Mouse (Mus musculus) stomach, postnatal 0 days (tissue): ENCODE measurements around the gene Lingo2. TPM values are rescaled to one million over a fixed set of nuclear protein-coding genes. Genes with fewer than 3 reads are reported as not detected.

Experiments used
- ATAC-seq: fragments of 200-750 bp; cut with Nextera tagmentation; 2 replicates; pipeline ENCODE4 v1.8.0; 2017; ENCODE audit not compliant: low FRiP score, low TSS enrichment
- DNase-seq: peaks from one replicate; pipeline ENCODE4 v3.0.0-alpha.2; 2016; ENCODE audit warnings: low spot score
- H3K27ac ChIP-seq: fragments of 300-500 bp; sonication (generic); replicated peaks from 2 replicates; pipeline ENCODE4 v1.5.1; 2014; ENCODE audit warnings: mild to moderate bottlenecking, control low read depth
- H3K27me3 ChIP-seq: fragments of 300-500 bp; sonication (generic); 2 replicates; pipeline ENCODE4 v1.6.1; 2014; ENCODE audit warnings: low read length; ENCODE audit not compliant: control insufficient read depth, insufficient read depth
- H3K36me3 ChIP-seq: fragments of 300-500 bp; sonication (generic); 2 replicates; pipeline ENCODE4 v1.6.1; 2014; ENCODE audit warnings: low read length, mixed read lengths; ENCODE audit not compliant: control insufficient read depth, insufficient read depth
- H3K4me1 ChIP-seq: fragments of 300-500 bp; sonication (generic); replicated peaks from 2 replicates; pipeline ENCODE4 v1.6.1; 2014; ENCODE audit warnings: antibody characterized with exemption; ENCODE audit not compliant: control insufficient read depth, insufficient read depth
- H3K4me2 ChIP-seq: fragments of 300-500 bp; sonication (generic); replicated peaks from 2 replicates; pipeline ENCODE4 v1.6.1; 2014; ENCODE audit warnings: low read depth, mild to moderate bottlenecking, control low read depth, moderate library complexity
- H3K4me3 ChIP-seq: fragments of 300-500 bp; sonication (generic); 2 replicates; pipeline ENCODE4 v1.5.1; 2014; ENCODE audit warnings: low read depth, low read length, control low read depth
- H3K9ac ChIP-seq: fragments of 300-500 bp; sonication (generic); 2 replicates; pipeline ENCODE4 v1.6.1; 2014; ENCODE audit warnings: mild to moderate bottlenecking, low read length, control low read depth, mixed read lengths
- H3K9me3 ChIP-seq: fragments of 300-500 bp; sonication (generic); 2 replicates; pipeline ENCODE4 v1.6.1; 2016; ENCODE audit warnings: low read length; ENCODE audit not compliant: control insufficient read depth
- CTCF ChIP-seq: IDR thresholded peaks from 2 replicates; pipeline ENCODE4 v1.5.1; 2016; ENCODE audit warnings: antibody characterized with exemption, low read depth, mild to moderate bottlenecking, moderate library complexity
- EP300 ChIP-seq: optimal IDR thresholded peaks from 2 replicates; pipeline ENCODE3; 2016; ENCODE audit warnings: antibody characterized with exemption
- whole genome bisulfite sequencing: fragments of 180-500 bp; shearing (Covaris S2); extraction: QIAGEN DNeasy Blood & Tissue Kit; methylation state at CpG from one replicate; pipeline ENCODE4 v1.1.7; 2014; 5-methylcytosine and 5-hydroxymethylcytosine counted together
- polyA plus RNA-seq: library from polyadenylated mRNA; unstranded; fragments of >200 nt; fragmentation: Nextera tagmentation; extraction: Ambion mirVana; gene quantifications from 2 replicates; pipeline ENCODE4 v1.2.1, GENCODE M21; 2015

Lingo2 gene
- polyA plus RNA-seq, 1 experiment from 2014 or later, result 0.50 TPM

GRCm38 (mm10) chr4:35823322-35823870, 1128.2 kb downstream of the Lingo2 start:
- ATAC-seq (no peak), DNase-seq (no peak)
- no peaks in the 10 kb centered on the region for H3K4me1 ChIP-seq
- H3K27ac ChIP-seq, result no peak overlapping the region
- H3K27me3 ChIP-seq, result no peaks in the 10 kb centered on the region
- H3K4me3 ChIP-seq, result no peak overlapping the region
- H3K9ac ChIP-seq, result no peak overlapping the region
- H3K9me3 ChIP-seq, result no peaks in the 10 kb centered on the region
- no peak overlapping the region for H3K4me2 ChIP-seq
- H3K36me3 ChIP-seq, result no peaks in the 10 kb centered on the region
- no peak for TF ChIP-seq EP300
- 89% methylated on average over 7 of the region's 7 CpGs for WGBS

- ATAC-seq (no peak), DNase-seq (no peak)
- Histone ChIP-seq H3K36me3 (no peaks in the 10 kb centered on the region), H3K27ac (no peak overlapping the region), H3K27me3 (no peaks in the 10 kb centered on the region), H3K4me3 (no peak overlapping the region), H3K9me3 (no peaks in the 10 kb centered on the region), H3K4me2 (no peak overlapping the region), H3K9ac (no peak overlapping the region), H3K4me1 (no peaks in the 10 kb centered on the region)
- no peak for TF ChIP-seq CTCF
- TF ChIP-seq EP300, result no peak
- 94% methylated on average over 1 of the region's 1 CpGs for WGBS
These were observed 1130.8 kb downstream of the Lingo2 start for GRCm38 (mm10) chr4:35820701-35821100.

- H3K4me1 ChIP-seq, result no peaks in the 10 kb centered on the region
- 85% methylated on average over 1 of the region's 1 CpGs for WGBS
- TF ChIP-seq EP300 (no peak), CTCF (no peak)
- no peak overlapping the region for H3K9ac ChIP-seq
- H3K9me3 ChIP-seq, result no peaks in the 10 kb centered on the region
- no peak overlapping the region for H3K4me2 ChIP-seq
- H3K27ac ChIP-seq, result no peak overlapping the region
- ATAC-seq (no peak), DNase-seq (no peak)
- no peak overlapping the region for H3K4me3 ChIP-seq
- no peaks in the 10 kb centered on the region for H3K27me3 ChIP-seq
- no peaks in the 10 kb centered on the region for H3K36me3 ChIP-seq
These were observed 1136.8 kb downstream of the Lingo2 start for GRCm38 (mm10) chr4:35814698-35815097.

GRCm38 (mm10) chr4:35807497-35808210, 1143.9 kb downstream of the Lingo2 start:
- Histone ChIP-seq H3K4me2 (no peak overlapping the region), H3K36me3 (no peaks in the 10 kb centered on the region), H3K4me1 (no peaks in the 10 kb centered on the region), H3K9ac (no peak overlapping the region), H3K9me3 (no peaks in the 10 kb centered on the region), H3K27me3 (no peaks in the 10 kb centered on the region), H3K27ac (no peak overlapping the region), H3K4me3 (no peak overlapping the region)
- ATAC-seq, result no peak
- 63% methylated on average over 6 of the region's 6 CpGs for WGBS
- no peak for DNase-seq
- TF ChIP-seq CTCF, result no peak
- TF ChIP-seq EP300, result no peak

- DNase-seq (no peak), ATAC-seq (no peak)
- Histone ChIP-seq H3K27me3 (no peaks in the 10 kb centered on the region), H3K27ac (no peak overlapping the region), H3K36me3 (no peaks in the 10 kb centered on the region), H3K9me3 (no peaks in the 10 kb centered on the region), H3K4me2 (no peak overlapping the region), H3K9ac (no peak overlapping the region), H3K4me3 (no peak overlapping the region), H3K4me1 (no peaks in the 10 kb centered on the region)
- TF ChIP-seq EP300 (no peak), CTCF (no peak)
- WGBS, result 80% methylated on average over 2 of the region's 2 CpGs
These were observed 1144.6 kb downstream of the Lingo2 start for GRCm38 (mm10) chr4:35806881-35807464.
